Comparison of ENCODE assay signal across 8 mouse cellular contexts in genomic region chr4:128924841-128925606, GRCm38 (mm10). TPM values are rescaled to one million over a fixed set of nuclear protein-coding genes. Genes with fewer than 3 reads are reported as not detected.
DNase-seq lines count a peak whose midpoint lies in the region; ATAC-seq and TF ChIP-seq lines count a peak whose summit lies in the region.

No protein-coding gene starts in this region.

- H3K4me1 ChIP-seq in lung, embryonic 15.5 days: peaks cover 4% of the 10 kb centered on the region
- H3K4me1 ChIP-seq in olfactory bulb, adult 2 months (ENCODE audit: control insufficient read depth, insufficient read depth, low read length): peaks cover 5% of the 10 kb centered on the region

- peak overlapping the region; percentile 34; the same call in 1 of the 2 replicates for H3K9ac ChIP-seq in lung, embryonic 15.5 days

- peak overlapping the region; percentile 66 for H3K4me2 ChIP-seq in lung, embryonic 15.5 days

- no peaks in the 10 kb centered on the region for H3K36me3 ChIP-seq in lung, embryonic 15.5 days

- TF ChIP-seq CTCF in olfactory bulb, adult 2 months (IDR thresholded peaks at IDR 0.05; ENCODE audit: insufficient read depth, low read depth, low read length): peak; percentile 70

- 13% methylated on average over 36 of the region's 36 CpGs for WGBS in lung, embryonic 15.5 days
- 12% methylated on average over 36 of the region's 36 CpGs for WGBS in olfactory bulb, adult 2 months

- H3K27ac ChIP-seq in lung, embryonic 15.5 days: no peak overlapping the region
- H3K27ac ChIP-seq in olfactory bulb, adult 2 months (ENCODE audit: insufficient read depth, low read depth, low read length): peak overlapping the region; percentile 59

- ATAC-seq in hematopoietic stem cell, adult 5-6 weeks (replicated peaks in 1 of 2; ENCODE audit: insufficient read depth in 1 of 2, low FRiP score in 2 of 2, low TSS enrichment in 1 of 2, low read depth in 1 of 2, poor library complexity in 2 of 2, severe bottlenecking in 2 of 2): peak; percentile 85 to 95
- ATAC-seq in lung, embryonic 15.5 days (ENCODE audit: borderline replicate concordance, extremely low read depth, low FRiP score, low TSS enrichment): peak; percentile 67; the same call in 1 of the 2 replicates

- peak; percentile 88 for DNase-seq in ES-CJ7 (ENCODE audit: low read depth, low spot score)
- peak; percentile 89 for DNase-seq in cerebellum, adult 11-12 months
- DNase-seq in forelimb bud, embryonic 11.5 days (ENCODE audit: low read depth, low spot score): peak; percentile 88
- peak; percentile 71 for DNase-seq in layer of hippocampus, adult 9-10 months (ENCODE audit: low spot score)
- peak; percentile 43 to 73 for DNase-seq in thymus, postnatal 10 days (ENCODE audit: low spot score in 2 of 2)

- peak overlapping the region; percentile 38 for H3K4me3 ChIP-seq in lung, embryonic 15.5 days
- peak overlapping the region; percentile 48 for H3K4me3 ChIP-seq in olfactory bulb, adult 2 months (ENCODE audit: insufficient read depth, low read depth, low read length)

- peak; percentile 73; the same call in 1 of the 2 replicates for TF ChIP-seq POLR2A in olfactory bulb, adult 2 months (IDR thresholded peaks at IDR 0.05; ENCODE audit: insufficient read depth, low read depth, low read length)

- no peaks in the 10 kb centered on the region; the same call in 1 of the 2 replicates for H3K27me3 ChIP-seq in lung, embryonic 15.5 days

- no peaks in the 10 kb centered on the region for H3K9me3 ChIP-seq in lung, embryonic 15.5 days

RNA-seq across cellular contexts. Expression of gene Azin2, which starts 37.2 kb away (rescaled TPM):
- 2.8 and 16.9 TPM in 2 replicates for total RNA-seq in hematopoietic stem cell, adult 5-6 weeks (2017)
- 18.6 and 22.5 TPM in 2 replicates for polyA plus RNA-seq in lung, embryonic 15.5 days (2015; fragmentation: Nextera tagmentation; extraction: Ambion mirVana)
- not detected in 2 replicates for polyA plus RNA-seq in olfactory bulb, adult 2 months (2012; ENCODE audit: insufficient read depth, insufficient read length, low replicate concordance, missing spikeins)

RNA-seq across cellular contexts. Expression of gene Trim62, which starts 41.6 kb away (rescaled TPM):
- total RNA-seq in hematopoietic stem cell, adult 5-6 weeks (2017): 1.2 and 1.4 TPM in 2 replicates
- 5.0 and 5.7 TPM in 2 replicates for polyA plus RNA-seq in lung, embryonic 15.5 days (2015; fragmentation: Nextera tagmentation; extraction: Ambion mirVana)
- not detected in 2 replicates for polyA plus RNA-seq in olfactory bulb, adult 2 months (2012; ENCODE audit: insufficient read depth, insufficient read length, low replicate concordance, missing spikeins)

Comparison
In these comparisons a context has a peak if more than half of its experiments do, and no peak if none do; other contexts are left out.
1. RNA of gene Azin2, which starts 37.2 kb away (polyA plus RNA-seq): 18.6 to 22.5 TPM in lung, embryonic 15.5 days; not detected in olfactory bulb, adult 2 months; every median in the first group is over 10 times any median in the second.
2. Peak in every context shown above with its lines, with median percentiles within 50 percentile points of each other: DNase-seq.